Mouse (Mus musculus) MEL (cell line): Measurements from ENCODE around the gene Tmem219. TPM values are rescaled to one million over a fixed set of nuclear protein-coding genes. Genes with fewer than 3 reads are reported as not detected.

Source experiments
- DNase-seq: peaks from one replicate; pipeline ENCODE4 v3.0.0; 2011; ENCODE audit warnings: low read depth, low spot score
- H3K27ac ChIP-seq: 2 replicates; pipeline ENCODE4 v1.5.1; 2012; ENCODE audit warnings: low read depth, mild to moderate bottlenecking, control low read depth, low read length, moderate library complexity; ENCODE audit not compliant: control insufficient read depth
- H3K27me3 ChIP-seq, 2 experiments: fragments of 150-350 bp in 1 of 2; sonication (generic) in 1 of 2; 2 replicates each; pipeline ENCODE4 v1.6.1; 2012; ENCODE audit warnings: low read length in 2 of 2, mild to moderate bottlenecking in 2 of 2, improper control_type of control experiment in 1 of 2, moderate library complexity in 1 of 2; ENCODE audit not compliant: insufficient read depth in 2 of 2, control insufficient read depth in 1 of 2
- H3K36me3 ChIP-seq, 2 experiments: 2 replicates each; pipeline ENCODE4 v1.6.1; 2012 to 2014; ENCODE audit warnings: low read length in 2 of 2, improper control_type of control experiment in 1 of 2, inconsistent platforms in 1 of 2, mild to moderate bottlenecking in 1 of 2; ENCODE audit not compliant: insufficient read depth in 2 of 2, control insufficient read depth in 1 of 2
- H3K4me1 ChIP-seq, 2 experiments: fragments of 150-350 bp in 1 of 2; sonication (generic) in 1 of 2; 2 replicates each; pipeline ENCODE4 v1.6.1; 2012; ENCODE audit warnings: low read length in 2 of 2, improper control_type of control experiment in 1 of 2, mild to moderate bottlenecking in 1 of 2; ENCODE audit not compliant: insufficient read depth in 2 of 2, control insufficient read depth in 1 of 2
- H3K4me3 ChIP-seq, 2 experiments: fragments of 150-350 bp in 1 of 2; sonication (generic) in 1 of 2; 2 replicates each; pipeline ENCODE4 v1.5.1; 2012; ENCODE audit warnings: low read depth in 2 of 2, low read length in 2 of 2, mild to moderate bottlenecking in 2 of 2, moderate library complexity in 2 of 2, control low read depth in 1 of 2, improper control_type of control experiment in 1 of 2; ENCODE audit not compliant: control insufficient read depth in 1 of 2, insufficient read depth in 1 of 2
- H3K79me2 ChIP-seq: 2 replicates; pipeline ENCODE4 v1.6.1; 2012; ENCODE audit warnings: mild to moderate bottlenecking, low read length, moderate library complexity; ENCODE audit not compliant: control insufficient read depth, poor library complexity, insufficient read depth
- H3K9ac ChIP-seq: 2 replicates; pipeline ENCODE4 v1.6.1; 2012; ENCODE audit warnings: low read depth, mild to moderate bottlenecking, control low read depth, low read length, moderate library complexity; ENCODE audit not compliant: control insufficient read depth, poor library complexity, severe bottlenecking
- H3K9me3 ChIP-seq: fragments of 150-350 bp; sonication (generic); replicated peaks from 2 replicates; pipeline ENCODE4 v1.6.1; 2012; ENCODE audit warnings: mild to moderate bottlenecking, low read length, improper control_type of control experiment, moderate library complexity; ENCODE audit not compliant: insufficient read depth
- BHLHE40 ChIP-seq: IDR thresholded peaks from 2 replicates; pipeline ENCODE4 v1.6.1; 2012; ENCODE audit warnings: low read depth, mild to moderate bottlenecking, inconsistent platforms, low read length, improper control_type of control experiment, borderline replicate concordance
- CHD1 ChIP-seq: IDR thresholded peaks from 2 replicates; pipeline ENCODE4 v1.6.1; 2012; ENCODE audit warnings: low read depth, mild to moderate bottlenecking, inconsistent platforms, low read length, improper control_type of control experiment
- EP300 ChIP-seq, 2 experiments: IDR thresholded peaks; 2 replicates each; pipeline ENCODE4 v1.6.1; 2011; ENCODE audit warnings: improper control_type of control experiment in 2 of 2, low read length in 2 of 2, low read depth in 1 of 2, mild to moderate bottlenecking in 1 of 2
- JUND ChIP-seq: IDR thresholded peaks from 2 replicates; pipeline ENCODE4 v1.6.1; 2011; ENCODE audit warnings: low read depth, mild to moderate bottlenecking, improper control_type of control experiment, low read length
- KAT2A ChIP-seq: conservative IDR thresholded peaks from 2 replicates; pipeline ENCODE4 v1.6.1; 2012; ENCODE audit warnings: low read depth, low read length, improper control_type of control experiment, inconsistent platforms
- MAZ ChIP-seq: IDR thresholded peaks from 2 replicates; pipeline ENCODE4 v1.6.1; 2012; ENCODE audit warnings: low read depth, mild to moderate bottlenecking, inconsistent platforms, low read length, improper control_type of control experiment
- MYB ChIP-seq: IDR thresholded peaks from 2 replicates; pipeline ENCODE4 v1.6.1; 2011; ENCODE audit warnings: mild to moderate bottlenecking, low read depth, low read length, improper control_type of control experiment
- POLR2A ChIP-seq, 2 experiments: IDR thresholded peaks; 2 replicates each; pipeline ENCODE4 v1.6.1; 2011 to 2012; ENCODE audit warnings: low read length in 2 of 2, mild to moderate bottlenecking in 2 of 2, control low read depth in 1 of 2, improper control_type of control experiment in 1 of 2, low read depth in 1 of 2, moderate library complexity in 1 of 2; ENCODE audit not compliant: control insufficient read depth in 1 of 2, insufficient read depth in 1 of 2, poor library complexity in 1 of 2
- POLR2AphosphoS5 ChIP-seq: IDR thresholded peaks from 2 replicates; pipeline ENCODE4 v1.6.1; 2012; ENCODE audit warnings: low read depth, borderline replicate concordance, mild to moderate bottlenecking, inconsistent platforms, low read length, moderate library complexity, mixed read lengths
- RAD21 ChIP-seq: IDR thresholded peaks from 2 replicates; pipeline ENCODE4 v1.6.1; 2011; ENCODE audit warnings: mild to moderate bottlenecking, low read depth, low read length, improper control_type of control experiment
- RCOR1 ChIP-seq: IDR thresholded peaks from 2 replicates; pipeline ENCODE4 v1.6.1; 2012; ENCODE audit warnings: low read depth, mild to moderate bottlenecking, inconsistent platforms, low read length, improper control_type of control experiment
- TAL1 ChIP-seq: IDR thresholded peaks from 2 replicates; pipeline ENCODE4 v1.6.1; 2012; ENCODE audit warnings: mild to moderate bottlenecking, inconsistent platforms, low read length, moderate library complexity, mixed read lengths
- USF1 ChIP-seq: IDR thresholded peaks from 2 replicates; pipeline ENCODE4 v1.6.1; 2014; ENCODE audit warnings: low read depth, mild to moderate bottlenecking, inconsistent platforms, low read length, improper control_type of control experiment, moderate library complexity
- polyA plus RNA-seq, 2 experiments: library from polyadenylated mRNA; stranded (reverse) in 1 of 2; unstranded in 1 of 2; fragments of >175 nt in 1 of 2; fragments of >200 nt in 1 of 2; gene quantifications; 2 replicates each; pipeline versions ENCODE4 v1.2.1 to v1.2.4; 2012; ENCODE audit warnings: low replicate concordance in 2 of 2, low read depth in 1 of 2; ENCODE audit not compliant: insufficient read length in 2 of 2, insufficient read depth in 1 of 2, missing spikeins in 1 of 2
- total RNA-seq: library from RNA; depleted of rRNA; stranded (reverse); fragments of 300-350 nt; gene quantifications from 2 replicates; pipeline ENCODE4 v1.2.3, GENCODE M21; 2012

The Tmem219 gene
- total and polyA plus RNA-seq, 3 experiments, result 18.0 to 34.5 TPM; not detected in 1

DNA sequence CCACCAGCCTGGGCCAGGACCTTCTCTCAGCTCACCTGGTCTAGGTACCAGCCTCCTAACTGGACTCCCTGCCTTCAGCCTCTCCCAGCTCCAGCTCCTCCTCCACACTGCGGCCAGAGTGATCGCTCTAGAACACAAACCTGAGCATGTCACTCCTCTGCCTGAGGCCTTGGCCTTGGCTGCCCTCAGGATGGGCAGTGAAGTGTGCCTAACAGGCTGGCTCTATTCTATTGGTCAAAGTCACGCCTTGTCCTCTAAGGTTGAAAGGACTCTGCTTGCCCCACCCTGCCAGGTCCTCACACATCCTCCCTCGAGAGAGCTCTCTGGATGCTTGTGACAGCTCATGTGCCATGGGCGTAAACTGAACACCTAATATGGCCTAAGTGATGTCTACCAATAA lies 69.3 kb downstream of the Tmem219 start:
- Histone ChIP-seq H3K9ac (no peak overlapping the region), H3K4me1 (no peaks in the 10 kb centered on the region), H3K27ac (no peak overlapping the region), H3K9me3 (no peaks in the 10 kb centered on the region), H3K36me3 (peaks cover 0 to 11% of the 10 kb centered on the region in 2 experiments; a peak in 2 of 4 replicates), H3K4me3 (no peak overlapping the region), H3K27me3 (no peaks in the 10 kb centered on the region), H3K79me2 (no peaks in the 10 kb centered on the region; the same call in 1 of the 2 replicates)
- TF ChIP-seq POLR2A (IDR thresholded peaks at IDR 0.05; ENCODE audit: control insufficient read depth in 1 of 2, insufficient read depth in 1 of 2, low read depth in 1 of 2, low read length in 2 of 2, poor library complexity in 1 of 2) (0 out of 4 replicates have a peak, but pooled peaks of 1 of the 2 experiments have one; percentile 20), CHD1 (no peak), BHLHE40 (no peak)
- no peak for DNase-seq

DNA sequence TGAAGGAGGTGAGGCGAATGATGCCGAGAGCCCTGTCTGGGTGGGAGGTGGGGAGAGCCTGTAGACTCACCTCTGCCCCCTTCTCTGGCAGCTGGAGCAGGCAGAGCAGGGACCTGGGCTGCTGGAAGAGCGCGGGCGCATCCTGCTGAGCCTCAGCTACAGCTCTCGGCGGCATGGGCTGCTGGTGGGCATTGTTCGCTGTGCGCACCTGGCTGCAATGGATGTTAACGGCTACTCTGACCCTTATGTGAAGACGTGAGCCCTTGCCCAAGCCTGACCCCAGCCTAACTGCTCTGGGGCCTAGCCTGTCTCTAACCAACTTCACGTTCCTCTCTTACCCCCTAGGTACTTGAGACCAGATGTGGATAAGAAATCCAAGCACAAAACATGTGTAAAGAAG lies 71.5 kb downstream of the Tmem219 start:
- no peak overlapping the region for H3K9ac ChIP-seq

DNA sequence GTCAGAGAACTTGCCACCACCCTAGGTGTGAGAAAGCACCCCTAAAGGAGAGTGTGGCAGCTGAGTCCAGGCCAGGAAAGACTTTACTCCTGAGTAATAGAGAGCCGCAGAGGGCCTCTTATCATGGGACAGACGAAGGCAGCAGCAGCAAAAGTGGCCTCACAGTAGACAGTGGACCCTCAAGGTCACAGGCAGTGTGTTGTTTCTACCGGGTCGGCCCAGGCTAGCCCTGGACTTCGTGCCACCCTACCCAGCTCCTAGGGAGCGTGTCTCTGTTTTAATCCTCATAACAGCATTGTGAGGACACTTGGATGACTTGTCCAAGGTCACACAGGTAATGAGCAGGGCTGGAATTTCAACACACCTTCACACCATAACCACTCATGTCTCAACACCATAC lies 72.6 kb downstream of the Tmem219 start:
- TF ChIP-seq RCOR1 (no peak), JUND (no peak), POLR2AphosphoS5 (no peak), KAT2A (no peak), USF1 (no peak), MYB (no peak), EP300 (IDR thresholded peaks at IDR 0.05; ENCODE audit: low read depth in 1 of 2, low read length in 2 of 2) (no peak), RAD21 (no peak), TAL1 (no peak)
- no peaks in the 10 kb centered on the region for H3K9me3 ChIP-seq
- H3K36me3 ChIP-seq, result peaks cover 0 to 7% of the 10 kb centered on the region in 2 experiments; a peak in 1 of 4 replicates
- no peaks in the 10 kb centered on the region for H3K4me1 ChIP-seq
- H3K79me2 ChIP-seq, result no peaks in the 10 kb centered on the region
- no peak overlapping the region for H3K27ac ChIP-seq
- no peak overlapping the region for H3K4me3 ChIP-seq
- H3K27me3 ChIP-seq, result no peaks in the 10 kb centered on the region
- no peak overlapping the region for H3K9ac ChIP-seq
- DNase-seq, result no peak

More for the DNA sequence above, 71.5 kb downstream of the Tmem219 start:
- Histone ChIP-seq H3K4me1 (no peaks in the 10 kb centered on the region), H3K36me3 (peaks cover 0 to 11% of the 10 kb centered on the region in 2 experiments; a peak in 1 of 4 replicates), H3K79me2 (no peaks in the 10 kb centered on the region; the same call in 1 of the 2 replicates), H3K9me3 (no peaks in the 10 kb centered on the region), H3K4me3 (no peak overlapping the region), H3K27me3 (no peaks in the 10 kb centered on the region), H3K27ac (no peak overlapping the region)
- TF ChIP-seq POLR2A (IDR thresholded peaks at IDR 0.05; ENCODE audit: control insufficient read depth in 1 of 2, insufficient read depth in 1 of 2, low read depth in 1 of 2, low read length in 2 of 2, poor library complexity in 1 of 2), result peak in 1 of 2 experiments; percentile 45; a peak in 2 of 4 replicates
- no peak for TF ChIP-seq MAZ
- no peak for DNase-seq
